Mouse (Mus musculus) frontal cortex, adult (tissue): ENCODE data around the gene Osbpl3.

ENCODE experiments used
- ATAC-seq: cut with Nextera tagmentation; 2 replicates; pipeline ENCODE4 v1.9.2; 2017; ENCODE audit warnings: mild to moderate bottlenecking, moderate library complexity, mixed read lengths; ENCODE audit not compliant: low TSS enrichment

Gene Osbpl3

GRCm38 (mm10) chr6:50455829-50456469, at the start of gene Osbpl3:
Gene Osbpl3, minus strand, starts transcription at chr6:50456201.
- ATAC-seq = peak; percentile 82

- ATAC-seq = no peak
These were observed 49.5 kb upstream of the Osbpl3 start for GRCm38 (mm10) chr6:50505531-50505930.

GRCm38 (mm10) chr6:50504711-50505110, 48.7 kb upstream of the Osbpl3 start:
- ATAC-seq = no peak

GRCm38 (mm10) chr6:50503779-50504178, 47.8 kb upstream of the Osbpl3 start:
- ATAC-seq = no peak

GRCm38 (mm10) chr6:50503031-50503430, 47.0 kb upstream of the Osbpl3 start:
- no peak for ATAC-seq

- ATAC-seq = no peak
These were observed 42.3 kb upstream of the Osbpl3 start for GRCm38 (mm10) chr6:50498346-50498745.

- peak; percentile 95 for ATAC-seq
These were observed 34.5 kb upstream of the Osbpl3 start for GRCm38 (mm10) chr6:50490519-50490918.

- no peak for ATAC-seq
These were observed 33.4 kb upstream of the Osbpl3 start for GRCm38 (mm10) chr6:50489380-50489779.

GRCm38 (mm10) chr6:50486035-50486902, 30.3 kb upstream of the Osbpl3 start:
- ATAC-seq = no peak

- ATAC-seq = peak; percentile 78; the same call in 1 of the 2 replicates
These were observed 27.4 kb upstream of the Osbpl3 start for GRCm38 (mm10) chr6:50483426-50483825.

- no peak for ATAC-seq
These were observed 25.5 kb upstream of the Osbpl3 start for GRCm38 (mm10) chr6:50481460-50481859.

GRCm38 (mm10) chr6:50466451-50466850, 10.4 kb upstream of the Osbpl3 start:
- no peak for ATAC-seq

GRCm38 (mm10) chr6:50464690-50465485, 8.9 kb upstream of the Osbpl3 start:
- no peak for ATAC-seq

- peak; percentile 43; the same call in 1 of the 2 replicates for ATAC-seq
These were observed 6.0 kb upstream of the Osbpl3 start for GRCm38 (mm10) chr6:50462026-50462425.

GRCm38 (mm10) chr6:50461585-50461984, 5.6 kb upstream of the Osbpl3 start:
- ATAC-seq = peak; percentile 81

GRCm38 (mm10) chr6:50460646-50461045, 4.6 kb upstream of the Osbpl3 start:
- ATAC-seq = no peak

- no peak for ATAC-seq
These were observed 4.2 kb upstream of the Osbpl3 start for GRCm38 (mm10) chr6:50460246-50460645.

GRCm38 (mm10) chr6:50459271-50459670, 3.3 kb upstream of the Osbpl3 start:
- no peak for ATAC-seq

- no peak for ATAC-seq
These were observed 1.7 kb upstream of the Osbpl3 start for GRCm38 (mm10) chr6:50457551-50458348.

GRCm38 (mm10) chr6:50456706-50457105, 705 bp upstream of the Osbpl3 start:
- no peak for ATAC-seq

- peak; percentile 50 for ATAC-seq
These were observed 736 bp downstream of the Osbpl3 start for GRCm38 (mm10) chr6:50455102-50455828.
